11 mouse cellular contexts compared by ENCODE assay signal in the genomic region with DNA sequence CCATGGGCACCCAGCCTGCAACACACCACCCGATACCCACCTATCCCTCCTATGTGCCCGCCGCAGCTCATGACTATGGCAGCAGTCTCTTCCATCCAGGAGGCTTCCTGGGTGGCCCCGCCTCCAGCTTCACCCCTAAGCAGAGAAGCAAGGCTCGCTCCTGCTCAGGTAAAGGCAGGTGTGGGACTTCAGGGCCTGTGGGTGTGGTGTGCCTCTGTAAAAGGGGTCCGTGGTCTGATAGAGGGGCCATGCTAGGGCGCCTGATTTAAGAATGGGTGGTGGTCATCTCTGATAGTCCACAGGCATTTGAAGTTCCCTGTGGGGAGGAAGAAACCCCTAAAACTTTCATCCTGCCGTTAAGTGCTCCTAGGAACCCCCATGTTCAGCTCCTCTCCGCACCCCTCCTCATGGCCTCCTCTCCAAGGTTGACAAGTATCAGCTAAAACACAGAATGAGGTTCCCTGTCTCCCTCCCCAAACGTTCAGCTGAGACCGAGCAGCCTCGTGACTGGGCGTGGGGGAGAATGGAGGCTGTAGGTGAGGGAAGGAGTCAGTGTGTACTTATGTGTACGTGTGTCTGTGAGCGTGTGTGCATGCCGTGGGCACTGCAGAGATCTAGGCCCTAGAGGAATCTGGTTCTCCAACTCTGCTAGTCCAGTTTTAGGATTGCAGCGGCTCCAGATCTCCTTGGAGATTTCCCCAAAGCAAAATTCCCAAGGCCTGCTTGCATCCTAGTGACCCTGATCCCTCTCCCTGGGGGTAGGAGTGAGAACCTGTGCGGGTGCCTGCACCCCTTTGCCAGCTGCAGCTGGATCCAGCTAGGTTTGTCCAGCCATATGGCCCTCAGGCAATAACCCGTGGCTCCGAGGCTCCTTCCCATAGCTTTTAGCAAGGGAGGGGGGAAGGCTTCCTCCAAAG. TPM values are rescaled to one million over a fixed set of nuclear protein-coding genes. Genes with fewer than 3 reads are reported as not detected.
A peak's percentile ranks its signal among the peaks of the same experiment; 100 is the strongest.
DNase-seq lines count a peak whose midpoint lies in the region; ATAC-seq and TF ChIP-seq lines count a peak whose summit lies in the region.
"Had no signal": no experiment of that assay in that cellular context is flagged by ENCODE, and none has a peak within 500 bp of the region (broad histone marks: within the 10 kb centered on the region; RNA-seq: fewer than 3 reads in every experiment).

No protein-coding gene starts in this region.

- H3K9me3 ChIP-seq in heart, embryonic 12.5 days (replicated peaks) = no peaks in the 10 kb centered on the region
- H3K9me3 ChIP-seq in E14TG2a.4 (ENCODE audit: low read length) = no peaks in the 10 kb centered on the region
- no peaks in the 10 kb centered on the region for H3K9me3 ChIP-seq in embryonic facial prominence, embryonic 15.5 days (replicated peaks)
- no peaks in the 10 kb centered on the region for H3K9me3 ChIP-seq in limb, embryonic 13.5 days

- no peak for DNase-seq in heart, postnatal 10 days
- DNase-seq in ovary, postnatal 36 days (ENCODE audit: low spot score) = no peak
- no peak for DNase-seq in right cerebral cortex, postnatal 36 days (ENCODE audit: low spot score in 2 of 2)

- H3K27me3 ChIP-seq in heart, embryonic 12.5 days (replicated peaks) = peaks cover 93% of the 10 kb centered on the region
- peaks cover 98% of the 10 kb centered on the region for H3K27me3 ChIP-seq in E14TG2a.4 (ENCODE audit: insufficient read depth, low read length)
- peaks cover 95% of the 10 kb centered on the region for H3K27me3 ChIP-seq in embryonic facial prominence, embryonic 15.5 days
- H3K27me3 ChIP-seq in limb, embryonic 13.5 days = peaks cover 99% of the 10 kb centered on the region

- 29% methylated on average over 20 of the region's 20 CpGs for WGBS in heart, embryonic 12.5 days
- 28% methylated on average over 20 of the region's 20 CpGs for WGBS in embryonic facial prominence, embryonic 15.5 days
- 14% methylated on average over 20 of the region's 20 CpGs for WGBS in limb, embryonic 13.5 days

- peaks cover 64% of the 10 kb centered on the region for H3K4me1 ChIP-seq in heart, embryonic 12.5 days (replicated peaks)
- H3K4me1 ChIP-seq in E14TG2a.4 (replicated peaks; ENCODE audit: low read depth, low read length) = peaks cover 89% of the 10 kb centered on the region
- peaks cover 59% of the 10 kb centered on the region for H3K4me1 ChIP-seq in embryonic facial prominence, embryonic 15.5 days
- peaks cover 63% of the 10 kb centered on the region for H3K4me1 ChIP-seq in limb, embryonic 13.5 days

- peak overlapping the region; percentile 90 for H3K4me2 ChIP-seq in heart, embryonic 12.5 days
- H3K4me2 ChIP-seq in embryonic facial prominence, embryonic 15.5 days (replicated peaks) = peak overlapping the region; percentile 67
- peak overlapping the region; percentile 78 for H3K4me2 ChIP-seq in limb, embryonic 13.5 days (replicated peaks)

- peak overlapping the region; percentile 56 for H3K4me3 ChIP-seq in heart, embryonic 12.5 days
- peak overlapping the region; percentile 74 for H3K4me3 ChIP-seq in E14TG2a.4 (replicated peaks; ENCODE audit: low read length)
- peak overlapping the region; percentile 50 for H3K4me3 ChIP-seq in embryonic facial prominence, embryonic 15.5 days (replicated peaks)
- peak overlapping the region; percentile 51 for H3K4me3 ChIP-seq in limb, embryonic 13.5 days

- H3K27ac ChIP-seq in heart, embryonic 12.5 days (ENCODE audit: poor library complexity, severe bottlenecking) = peak overlapping the region; percentile 28
- no peak overlapping the region for H3K27ac ChIP-seq in embryonic facial prominence, embryonic 15.5 days (replicated peaks)
- no peak overlapping the region for H3K27ac ChIP-seq in limb, embryonic 13.5 days

- ATAC-seq in heart, embryonic 12.5 days (ENCODE audit: insufficient number of reproducible peaks, low FRiP score) = no peak
- ATAC-seq in embryonic facial prominence, embryonic 15.5 days (ENCODE audit: insufficient number of reproducible peaks, low FRiP score, low TSS enrichment, low read depth) = no peak
- no peak for ATAC-seq in limb, embryonic 13.5 days (ENCODE audit: low FRiP score, low read depth)
- no peak for ATAC-seq in erythroid progenitor cell, adult 5-6 weeks (replicated peaks; ENCODE audit: low FRiP score, poor library complexity, severe bottlenecking)

- peaks cover 4% of the 10 kb centered on the region; the same call in 1 of the 2 replicates for H3K36me3 ChIP-seq in heart, embryonic 12.5 days
- H3K36me3 ChIP-seq in E14TG2a.4 (ENCODE audit: insufficient read depth, low read length) = no peaks in the 10 kb centered on the region
- no peaks in the 10 kb centered on the region for H3K36me3 ChIP-seq in embryonic facial prominence, embryonic 15.5 days
- no peaks in the 10 kb centered on the region for H3K36me3 ChIP-seq in limb, embryonic 13.5 days

- TF ChIP-seq CTCF in E14TG2a.4 (conservative IDR thresholded peaks at IDR 0.05; ENCODE audit: low read length) = no peak

- H3K9ac ChIP-seq in heart, embryonic 12.5 days = peak overlapping the region; percentile 70
- no peak overlapping the region for H3K9ac ChIP-seq in embryonic facial prominence, embryonic 15.5 days
- no peak overlapping the region for H3K9ac ChIP-seq in limb, embryonic 13.5 days

- intact Hi-C loops in heart, postnatal 10 days (cut with DNase I) = no loop called here

RNA-seq across cellular contexts. Expression of a gene that starts 7.3 kb away (rescaled TPM):
- polyA plus RNA-seq in heart, embryonic 12.5 days (2016; fragmentation: Nextera tagmentation; extraction: Ambion mirVana) = 20.8 and 21.3 TPM in 2 replicates
- 10 to 100 TPM; 20.7 to 23.3 TPM for total RNA-seq in heart, postnatal 10 days (2021)
- 43.8 and 56.3 TPM in 2 replicates for polyA plus RNA-seq in embryonic facial prominence, embryonic 15.5 days (2015; fragmentation: Nextera tagmentation; extraction: Ambion mirVana)
- 11.9 and 12.0 TPM in 2 replicates for polyA plus RNA-seq in limb, embryonic 13.5 days (2015; fragmentation: Nextera tagmentation; extraction: Ambion mirVana)
- total RNA-seq in erythroid progenitor cell, adult 5-6 weeks (2015; ENCODE audit: low replicate concordance) = 8.8 and 23.1 TPM in 2 replicates
- total RNA-seq in erythroid progenitor cell, adult 5-6 weeks (2017; ENCODE audit: low replicate concordance) = 2.6 and 3.3 TPM in 2 replicates

RNA-seq across cellular contexts. Expression of a gene that starts 21.1 kb away (rescaled TPM):
- polyA plus RNA-seq in heart, embryonic 12.5 days (2016; fragmentation: Nextera tagmentation; extraction: Ambion mirVana) = not detected in 2 replicates
- total RNA-seq in heart, postnatal 10 days (2021) = not detected
- polyA plus RNA-seq in embryonic facial prominence, embryonic 15.5 days (2015; fragmentation: Nextera tagmentation; extraction: Ambion mirVana) = not detected in 2 replicates
- not detected in 2 replicates for polyA plus RNA-seq in limb, embryonic 13.5 days (2015; fragmentation: Nextera tagmentation; extraction: Ambion mirVana)
- not detected in 2 replicates for total RNA-seq in erythroid progenitor cell, adult 5-6 weeks (2015; ENCODE audit: low replicate concordance)
- total RNA-seq in erythroid progenitor cell, adult 5-6 weeks (2017; ENCODE audit: low replicate concordance) = not detected in 2 replicates
- total RNA-seq: MEL had no signal
- polyA plus RNA-seq: liver, embryonic 16.5 days; spleen, adult 2 months had no signal
